Mouse (Mus musculus): ENCODE measurements at regions not wholly inside any gene's neighbourhood (a gene's known extent, or its start where the extent isn't known, plus 50 kb on each side); places are given as distances from the start of the nearest gene placed in this dataset.

- H3K36me3 ChIP-seq = no peaks in the 10 kb centered on the region
- no peaks in the 10 kb centered on the region; the same call in 1 of the 2 replicates for H3K4me1 ChIP-seq (replicated peaks)
- H3K27me3 ChIP-seq = no peaks in the 10 kb centered on the region
- no peak overlapping the region for H3K4me3 ChIP-seq
- no peaks in the 10 kb centered on the region for H3K9me3 ChIP-seq (replicated peaks)
- H3K9ac ChIP-seq = no peak overlapping the region
- H3K4me2 ChIP-seq = no peak overlapping the region
- WGBS = 66% methylated on average over 3 of the region's 3 CpGs
- no peak overlapping the region for H3K27ac ChIP-seq
- ATAC-seq (replicated peaks; ENCODE audit: insufficient number of reproducible peaks, insufficient read depth, low FRiP score, low read depth) = no peak
These were observed 253.4 kb upstream of the Hs6st1 start for GRCm38 (mm10) chr1:35814751-35815150.

DNA sequence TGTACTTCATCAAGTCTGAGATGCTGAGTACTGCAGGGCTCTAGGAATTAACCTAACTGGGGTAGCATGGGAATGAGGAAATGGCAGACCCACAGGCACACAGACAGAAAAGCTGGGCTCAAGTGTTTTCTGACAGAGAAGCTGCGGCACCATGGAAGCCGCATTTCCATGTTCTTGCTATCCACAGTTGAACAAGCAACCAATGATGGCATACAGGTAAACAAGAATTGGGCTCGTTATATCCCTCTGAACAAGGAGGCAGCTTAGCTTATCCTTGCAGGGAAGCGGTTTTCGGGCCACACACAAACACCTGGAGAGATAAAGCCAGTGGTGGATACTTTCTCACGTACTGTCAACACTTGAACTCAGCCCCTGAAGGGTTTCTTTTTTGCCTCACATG, 246.4 kb upstream of the Hs6st1 start:
- no peak overlapping the region for H3K27ac ChIP-seq
- no peak overlapping the region for H3K4me2 ChIP-seq
- no peaks in the 10 kb centered on the region for H3K36me3 ChIP-seq
- no peak overlapping the region for H3K4me3 ChIP-seq
- no peaks in the 10 kb centered on the region for H3K9me3 ChIP-seq (replicated peaks)
- no peak for ATAC-seq (replicated peaks; ENCODE audit: insufficient number of reproducible peaks, insufficient read depth, low FRiP score, low read depth)
- WGBS = 87% methylated on average over 6 of the region's 6 CpGs
- H3K4me1 ChIP-seq (replicated peaks) = peaks cover 15% of the 10 kb centered on the region
- H3K9ac ChIP-seq = no peak overlapping the region
- no peaks in the 10 kb centered on the region for H3K27me3 ChIP-seq

DNA sequence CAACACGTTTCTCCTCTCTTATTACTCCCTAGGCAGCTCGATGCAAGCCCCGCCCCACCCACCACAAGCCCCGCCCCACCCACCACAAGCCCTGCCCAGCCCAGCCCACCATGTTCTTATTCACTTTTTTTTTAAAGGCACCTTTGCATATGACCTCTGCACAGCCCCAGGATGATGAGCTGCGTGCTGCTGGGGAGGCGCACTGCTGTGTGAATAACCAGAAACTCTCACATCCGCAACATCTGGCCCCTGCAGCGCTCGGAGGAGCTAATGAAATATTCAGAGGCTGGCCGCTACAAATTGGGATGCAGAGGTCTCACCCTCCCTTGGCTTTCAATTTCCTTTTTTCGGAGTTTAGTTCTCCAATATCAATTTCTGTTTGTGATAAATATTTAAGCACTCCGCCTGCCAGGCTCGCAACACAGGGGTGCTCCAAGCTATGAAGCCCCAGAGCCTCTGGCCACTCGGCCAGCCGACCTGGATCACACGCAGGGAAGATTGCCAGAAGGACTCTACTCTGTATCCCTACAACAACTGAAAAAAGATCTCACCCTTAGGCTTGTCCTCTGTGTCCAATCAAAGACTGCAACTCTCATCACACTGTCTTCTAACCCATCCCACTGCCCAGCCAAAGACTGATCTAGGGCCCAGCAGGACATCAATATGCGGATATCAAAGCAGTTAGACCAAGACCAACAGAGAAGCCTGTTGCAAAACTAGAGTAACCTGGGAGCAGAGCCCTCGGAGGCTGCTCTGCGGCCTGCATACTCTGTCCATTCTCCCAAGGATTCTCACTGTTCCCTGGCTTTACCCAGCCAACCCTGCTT, 245.6 kb upstream of the Hs6st1 start:
- Histone ChIP-seq H3K4me3 (no peak overlapping the region), H3K27ac (no peak overlapping the region), H3K4me2 (no peak overlapping the region), H3K4me1 (replicated peaks) (peaks cover 15% of the 10 kb centered on the region), H3K9ac (no peak overlapping the region), H3K27me3 (no peaks in the 10 kb centered on the region), H3K9me3 (replicated peaks) (no peaks in the 10 kb centered on the region), H3K36me3 (no peaks in the 10 kb centered on the region)
- 59% methylated on average over 19 of the region's 19 CpGs for WGBS
- ATAC-seq (replicated peaks; ENCODE audit: insufficient number of reproducible peaks, insufficient read depth, low FRiP score, low read depth) = no peak

DNA sequence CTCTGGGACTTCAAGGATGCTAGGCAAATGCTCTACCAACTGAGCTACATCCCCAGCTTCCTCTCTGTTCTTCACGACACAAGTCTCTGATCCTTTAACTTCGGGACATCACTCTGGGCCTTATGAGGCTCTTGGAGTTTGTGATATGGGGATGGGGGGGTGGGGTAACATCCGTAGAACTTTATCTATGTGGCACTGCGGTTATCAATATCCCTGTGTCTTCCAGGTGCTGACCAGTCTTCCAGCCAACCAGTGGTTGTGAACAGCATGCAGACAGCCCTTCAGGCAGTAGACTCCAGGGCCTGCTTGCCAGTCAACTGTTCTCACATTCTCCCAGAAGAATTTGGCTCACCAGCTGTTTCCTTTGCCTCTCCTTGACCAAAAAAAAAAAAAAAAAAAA, 244.7 kb upstream of the Hs6st1 start:
- Histone ChIP-seq H3K9me3 (replicated peaks) (no peaks in the 10 kb centered on the region), H3K4me3 (no peak overlapping the region), H3K9ac (no peak overlapping the region), H3K27me3 (no peaks in the 10 kb centered on the region), H3K36me3 (no peaks in the 10 kb centered on the region), H3K4me2 (no peak overlapping the region), H3K27ac (no peak overlapping the region), H3K4me1 (replicated peaks) (peaks cover 15% of the 10 kb centered on the region)
- ATAC-seq (replicated peaks; ENCODE audit: insufficient number of reproducible peaks, insufficient read depth, low FRiP score, low read depth) = no peak
- 75% methylated on average over 4 of the region's 4 CpGs for WGBS

DNA sequence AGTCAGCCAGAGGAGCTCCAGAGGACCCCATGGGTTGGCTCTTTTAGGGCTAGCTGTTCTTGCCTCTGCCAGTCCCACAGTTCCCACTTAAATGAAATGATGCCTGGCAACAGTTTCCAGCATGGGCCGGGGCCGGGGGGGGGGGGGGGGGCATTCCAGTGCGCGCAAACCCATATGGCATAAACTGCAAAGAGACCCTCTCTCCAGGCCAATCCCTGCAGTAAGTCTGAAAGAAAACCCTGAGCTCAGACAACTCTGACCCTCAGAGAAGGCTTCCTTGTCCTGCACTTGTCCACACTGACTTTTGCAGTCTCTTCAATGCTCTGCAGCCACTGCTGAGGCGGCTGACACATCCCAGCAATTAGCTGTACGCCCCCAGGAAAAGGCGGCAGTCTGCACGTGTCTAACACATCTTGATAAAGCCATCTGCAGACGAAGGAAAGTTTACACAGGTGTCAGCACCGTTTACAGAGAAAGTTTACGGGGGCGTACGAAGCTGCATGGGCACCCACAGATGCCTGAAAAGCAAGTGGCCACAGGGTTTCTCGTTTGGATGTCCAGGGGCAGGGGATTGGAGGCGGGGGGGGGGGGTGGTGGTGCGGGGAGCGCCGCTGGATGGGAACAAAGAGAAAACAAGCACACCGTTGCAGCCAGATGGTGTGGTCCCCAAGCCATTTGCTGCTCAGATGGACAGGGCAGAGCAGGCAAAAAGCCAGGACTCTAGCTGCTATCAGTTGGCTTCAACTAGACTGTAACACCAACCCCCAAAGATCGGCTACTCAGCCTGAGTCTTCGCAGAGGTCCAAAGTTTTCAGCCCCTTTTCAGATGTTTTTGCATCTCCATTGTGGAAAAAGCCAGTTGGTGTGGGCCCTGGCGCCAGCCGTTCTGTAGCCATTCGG, 244.0 kb upstream of the Hs6st1 start:
- no peaks in the 10 kb centered on the region for H3K36me3 ChIP-seq
- WGBS = 37% methylated on average over 24 of the region's 24 CpGs
- H3K4me1 ChIP-seq (replicated peaks) = peaks cover 15% of the 10 kb centered on the region
- peak overlapping the region; percentile 32; the same call in 1 of the 2 replicates for H3K4me2 ChIP-seq
- no peaks in the 10 kb centered on the region for H3K9me3 ChIP-seq (replicated peaks)
- no peak for ATAC-seq (replicated peaks; ENCODE audit: insufficient number of reproducible peaks, insufficient read depth, low FRiP score, low read depth)
- no peak overlapping the region for H3K27ac ChIP-seq
- no peak overlapping the region for H3K9ac ChIP-seq
- H3K4me3 ChIP-seq = no peak overlapping the region
- H3K27me3 ChIP-seq = no peaks in the 10 kb centered on the region

DNA sequence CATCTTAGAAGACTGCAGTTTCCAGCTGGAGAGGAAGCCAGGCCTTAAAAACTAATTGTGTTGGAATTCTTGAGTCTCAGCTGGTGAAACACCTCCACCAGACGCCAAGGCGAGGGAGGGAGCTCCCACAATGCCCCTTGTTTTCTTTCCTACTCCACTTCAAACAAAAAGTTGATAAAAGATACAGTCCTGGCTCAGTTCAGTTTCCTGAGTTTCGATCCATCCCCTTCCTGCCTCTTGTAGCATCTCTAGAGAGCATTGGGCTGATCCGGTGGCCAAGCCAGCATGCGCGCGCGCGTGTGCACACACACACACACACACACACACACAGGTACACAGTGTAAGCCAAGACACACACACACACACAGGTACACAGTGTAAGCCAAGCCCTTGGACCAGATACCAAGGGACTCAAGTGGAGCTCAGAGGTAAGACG, 242.7 kb upstream of the Hs6st1 start:
- no peaks in the 10 kb centered on the region for H3K36me3 ChIP-seq
- H3K4me3 ChIP-seq = no peak overlapping the region
- H3K27ac ChIP-seq = no peak overlapping the region
- no peak overlapping the region for H3K9ac ChIP-seq
- H3K4me1 ChIP-seq (replicated peaks) = peaks cover 15% of the 10 kb centered on the region
- 67% methylated on average over 10 of the region's 10 CpGs for WGBS
- no peak overlapping the region for H3K4me2 ChIP-seq
- H3K27me3 ChIP-seq = no peaks in the 10 kb centered on the region
- no peak for ATAC-seq (replicated peaks; ENCODE audit: insufficient number of reproducible peaks, insufficient read depth, low FRiP score, low read depth)
- H3K9me3 ChIP-seq (replicated peaks) = no peaks in the 10 kb centered on the region

DNA sequence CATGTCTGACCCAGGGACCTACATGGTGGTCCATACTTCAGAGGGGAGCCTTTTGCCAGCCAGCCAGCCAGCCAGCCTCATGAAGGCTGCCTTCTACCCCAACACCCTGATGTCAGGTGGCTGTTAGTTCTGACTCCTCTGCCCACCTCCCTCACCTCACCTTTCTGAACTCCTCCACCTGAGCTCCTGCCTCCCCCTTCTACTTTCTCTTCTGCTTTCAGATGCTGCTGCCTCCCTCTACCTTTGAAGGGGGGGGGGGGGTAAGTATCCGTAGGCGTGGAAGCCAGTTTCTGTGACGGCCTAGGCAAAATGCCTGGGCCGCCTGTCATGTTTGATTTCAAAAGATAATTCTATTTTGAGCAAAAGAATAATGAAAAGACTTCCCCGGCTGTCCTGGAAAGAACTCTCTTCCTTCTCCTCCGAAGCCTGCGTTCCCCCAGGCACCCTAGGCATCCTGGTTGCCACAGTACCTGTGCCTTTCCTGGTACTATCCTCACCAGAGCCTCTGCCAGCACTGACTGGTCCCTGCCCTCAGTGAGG, 241.6 kb upstream of the Hs6st1 start:
- H3K27me3 ChIP-seq = no peaks in the 10 kb centered on the region
- no peak overlapping the region for H3K4me3 ChIP-seq
- 77% methylated on average over 7 of the region's 7 CpGs for WGBS
- H3K4me2 ChIP-seq = no peak overlapping the region
- peaks cover 15% of the 10 kb centered on the region for H3K4me1 ChIP-seq (replicated peaks)
- no peak for ATAC-seq (replicated peaks; ENCODE audit: insufficient number of reproducible peaks, insufficient read depth, low FRiP score, low read depth)
- no peak overlapping the region for H3K9ac ChIP-seq
- H3K27ac ChIP-seq = no peak overlapping the region
- H3K36me3 ChIP-seq = no peaks in the 10 kb centered on the region
- no peaks in the 10 kb centered on the region for H3K9me3 ChIP-seq (replicated peaks)

- Histone ChIP-seq H3K27ac (no peak overlapping the region), H3K4me2 (no peak overlapping the region), H3K9ac (no peak overlapping the region), H3K27me3 (no peaks in the 10 kb centered on the region), H3K36me3 (no peaks in the 10 kb centered on the region), H3K9me3 (replicated peaks) (no peaks in the 10 kb centered on the region), H3K4me1 (replicated peaks) (peaks cover 15% of the 10 kb centered on the region), H3K4me3 (no peak overlapping the region)
- no peak for ATAC-seq (replicated peaks; ENCODE audit: insufficient number of reproducible peaks, insufficient read depth, low FRiP score, low read depth)
- 81% methylated on average over 3 of the region's 3 CpGs for WGBS
These were observed 240.7 kb upstream of the Hs6st1 start for GRCm38 (mm10) chr1:35827471-35827870.

DNA sequence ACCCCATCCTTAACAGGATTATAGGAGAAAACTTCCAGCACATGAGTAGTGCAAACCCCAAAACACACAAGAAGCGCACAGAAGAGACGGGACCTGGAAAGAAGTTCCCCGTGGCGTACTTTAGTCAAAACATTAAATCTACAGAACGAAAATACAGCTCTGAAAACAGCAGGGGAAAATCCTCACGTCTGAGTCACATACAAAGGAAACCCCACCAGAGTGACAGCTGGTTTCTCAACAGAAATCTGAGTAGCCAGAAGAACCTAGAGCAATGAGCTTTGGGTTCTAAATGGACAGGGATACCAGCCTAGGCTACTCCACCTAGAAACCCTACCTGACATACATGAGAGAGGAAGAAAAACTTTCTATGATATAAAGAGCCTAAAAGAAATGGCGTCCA, 234.0 kb upstream of the Hs6st1 start:
- Histone ChIP-seq H3K9ac (no peak overlapping the region), H3K4me3 (no peak overlapping the region), H3K36me3 (no peaks in the 10 kb centered on the region), H3K4me1 (replicated peaks) (no peaks in the 10 kb centered on the region), H3K27me3 (no peaks in the 10 kb centered on the region), H3K27ac (no peak overlapping the region), H3K4me2 (no peak overlapping the region), H3K9me3 (replicated peaks) (no peaks in the 10 kb centered on the region)
- ATAC-seq (replicated peaks; ENCODE audit: insufficient number of reproducible peaks, insufficient read depth, low FRiP score, low read depth) = no peak
- 80% methylated on average over 7 of the region's 7 CpGs for WGBS

GRCm38 (mm10) chr1:35836552-35836951, 231.6 kb upstream of the Hs6st1 start:
- Histone ChIP-seq H3K27me3 (no peaks in the 10 kb centered on the region), H3K4me2 (no peak overlapping the region), H3K27ac (no peak overlapping the region), H3K9me3 (replicated peaks) (no peaks in the 10 kb centered on the region), H3K36me3 (no peaks in the 10 kb centered on the region), H3K9ac (no peak overlapping the region), H3K4me1 (replicated peaks) (no peaks in the 10 kb centered on the region), H3K4me3 (no peak overlapping the region)
- WGBS = 80% methylated on average over 5 of the region's 5 CpGs
- no peak for ATAC-seq (replicated peaks; ENCODE audit: insufficient number of reproducible peaks, insufficient read depth, low FRiP score, low read depth)

GRCm38 (mm10) chr1:35838625-35839024, 229.6 kb upstream of the Hs6st1 start:
- H3K4me3 ChIP-seq = no peak overlapping the region
- no peaks in the 10 kb centered on the region for H3K27me3 ChIP-seq
- ATAC-seq (replicated peaks; ENCODE audit: insufficient number of reproducible peaks, insufficient read depth, low FRiP score, low read depth) = no peak
- no peaks in the 10 kb centered on the region for H3K36me3 ChIP-seq
- no peak overlapping the region for H3K4me2 ChIP-seq
- H3K4me1 ChIP-seq (replicated peaks) = no peaks in the 10 kb centered on the region
- no peak overlapping the region for H3K27ac ChIP-seq
- 80% methylated on average over 3 of the region's 3 CpGs for WGBS
- no peak overlapping the region for H3K9ac ChIP-seq
- no peaks in the 10 kb centered on the region for H3K9me3 ChIP-seq (replicated peaks)

Data from heart, embryonic 15.5 days (tissue).